Mouse (Mus musculus) intestine, postnatal 0 days (tissue): ENCODE data around the gene Zbtb20. TPM values are rescaled to one million over a fixed set of nuclear protein-coding genes. Genes with fewer than 3 reads are reported as not detected.

Experiments used
- ATAC-seq: fragments of 200-750 bp; cut with Nextera tagmentation; 2 replicates; pipeline ENCODE4 v1.8.0; 2017; ENCODE audit warnings: mild to moderate bottlenecking, moderate TSS enrichment, moderate library complexity
- H3K27ac ChIP-seq: fragments of 300-500 bp; sonication (generic); 2 replicates; pipeline ENCODE4 v1.5.1; 2014; ENCODE audit warnings: mild to moderate bottlenecking, low read depth, low read length, moderate library complexity
- H3K27me3 ChIP-seq: fragments of 300-500 bp; sonication (generic); replicated peaks from 2 replicates; pipeline ENCODE4 v1.6.1; 2014; ENCODE audit warnings: low read length, mixed read lengths; ENCODE audit not compliant: control insufficient read depth, insufficient read depth
- H3K36me3 ChIP-seq: fragments of 300-500 bp; sonication (generic); 2 replicates; pipeline ENCODE4 v1.6.1; 2014; ENCODE audit warnings: mild to moderate bottlenecking, moderate library complexity; ENCODE audit not compliant: control insufficient read depth, insufficient read depth
- H3K4me1 ChIP-seq: fragments of 300-500 bp; sonication (generic); replicated peaks from 2 replicates; pipeline ENCODE4 v1.6.1; 2014; ENCODE audit warnings: antibody characterized with exemption, low read length, mixed read lengths; ENCODE audit not compliant: control insufficient read depth, insufficient read depth
- H3K4me2 ChIP-seq: fragments of 300-500 bp; sonication (generic); replicated peaks from 2 replicates; pipeline ENCODE4 v1.6.1; 2014; ENCODE audit warnings: low read depth, mild to moderate bottlenecking, moderate library complexity
- H3K4me3 ChIP-seq: fragments of 300-500 bp; sonication (generic); 2 replicates; pipeline ENCODE4 v1.5.1; 2014; ENCODE audit warnings: low read depth, low read length
- H3K9ac ChIP-seq: fragments of 300-500 bp; sonication (generic); 2 replicates; pipeline ENCODE4 v1.6.1; 2014; ENCODE audit warnings: mild to moderate bottlenecking, low read depth, low read length
- H3K9me3 ChIP-seq: fragments of 300-500 bp; sonication (generic); 2 replicates; pipeline ENCODE4 v1.6.1; 2016; ENCODE audit warnings: mixed run types; ENCODE audit not compliant: control insufficient read depth
- CTCF ChIP-seq: sonication (generic); IDR thresholded peaks from 2 replicates; pipeline ENCODE4 v1.5.1; 2016; ENCODE audit warnings: low read depth, mild to moderate bottlenecking, control low read depth, antibody characterized with exemption, moderate library complexity
- WGBS: fragments of 180-500 bp; shearing (Covaris S2); extraction: QIAGEN DNeasy Blood & Tissue Kit; methylation state at CpG from one replicate; pipeline ENCODE4 v1.1.7; 2014; 5-methylcytosine and 5-hydroxymethylcytosine counted together
- polyA plus RNA-seq: library from polyadenylated mRNA; unstranded; fragments of >200 nt; fragmentation: Nextera tagmentation; extraction: Ambion mirVana; gene quantifications from 2 replicates; pipeline ENCODE4 v1.2.1, GENCODE M21; 2015

Zbtb20 gene
- polyA plus RNA-seq, 1 experiment from 2014 or later: 10.6 TPM

GRCm38 (mm10) chr16:43340712-43341111 lies 465.0 kb downstream of the Zbtb20 start:
- no peaks in the 10 kb centered on the region for H3K27me3 ChIP-seq
- no peak for TF ChIP-seq CTCF
- no peak overlapping the region for H3K27ac ChIP-seq

GRCm38 (mm10) chr16:43341916-43342455 lies 466.3 kb downstream of the Zbtb20 start:
- H3K4me2 ChIP-seq: no peak overlapping the region
- H3K4me3 ChIP-seq: no peak overlapping the region
- no peak for ATAC-seq
- no peak overlapping the region for H3K27ac ChIP-seq
- no peaks in the 10 kb centered on the region for H3K36me3 ChIP-seq
- no peaks in the 10 kb centered on the region for H3K9me3 ChIP-seq
- no peak for TF ChIP-seq CTCF
- no peaks in the 10 kb centered on the region for H3K27me3 ChIP-seq
- no peak overlapping the region for H3K9ac ChIP-seq
- no peaks in the 10 kb centered on the region for H3K4me1 ChIP-seq

More at GRCm38 (mm10) chr16:43340712-43341111, 465.0 kb downstream of the Zbtb20 start:
- Histone ChIP-seq H3K9ac (no peak overlapping the region), H3K4me2 (no peak overlapping the region), H3K4me3 (no peak overlapping the region), H3K36me3 (no peaks in the 10 kb centered on the region), H3K4me1 (no peaks in the 10 kb centered on the region), H3K9me3 (no peaks in the 10 kb centered on the region)
- no peak for ATAC-seq
- WGBS: 87% methylated on average over 4 of the region's 4 CpGs

- H3K27me3 ChIP-seq: no peaks in the 10 kb centered on the region
- no peaks in the 10 kb centered on the region for H3K36me3 ChIP-seq
- no peak overlapping the region for H3K4me2 ChIP-seq
- TF ChIP-seq CTCF: no peak
- H3K9me3 ChIP-seq: no peaks in the 10 kb centered on the region
- ATAC-seq: peak; percentile 75
- H3K4me3 ChIP-seq: no peak overlapping the region
- H3K27ac ChIP-seq: no peak overlapping the region
- no peaks in the 10 kb centered on the region for H3K4me1 ChIP-seq
- H3K9ac ChIP-seq: no peak overlapping the region
These were observed 470.4 kb downstream of the Zbtb20 start for GRCm38 (mm10) chr16:43346094-43346493.

- no peak overlapping the region for H3K4me3 ChIP-seq
- no peak for ATAC-seq
- H3K27ac ChIP-seq: no peak overlapping the region
- H3K4me2 ChIP-seq: no peak overlapping the region
- no peaks in the 10 kb centered on the region for H3K36me3 ChIP-seq
- WGBS: 87% methylated on average over 9 of the region's 9 CpGs
- H3K27me3 ChIP-seq: no peaks in the 10 kb centered on the region
- TF ChIP-seq CTCF: no peak
- no peaks in the 10 kb centered on the region for H3K4me1 ChIP-seq
- no peaks in the 10 kb centered on the region for H3K9me3 ChIP-seq
- no peak overlapping the region for H3K9ac ChIP-seq
These were observed 480.3 kb downstream of the Zbtb20 start for GRCm38 (mm10) chr16:43355776-43356645.

DNA sequence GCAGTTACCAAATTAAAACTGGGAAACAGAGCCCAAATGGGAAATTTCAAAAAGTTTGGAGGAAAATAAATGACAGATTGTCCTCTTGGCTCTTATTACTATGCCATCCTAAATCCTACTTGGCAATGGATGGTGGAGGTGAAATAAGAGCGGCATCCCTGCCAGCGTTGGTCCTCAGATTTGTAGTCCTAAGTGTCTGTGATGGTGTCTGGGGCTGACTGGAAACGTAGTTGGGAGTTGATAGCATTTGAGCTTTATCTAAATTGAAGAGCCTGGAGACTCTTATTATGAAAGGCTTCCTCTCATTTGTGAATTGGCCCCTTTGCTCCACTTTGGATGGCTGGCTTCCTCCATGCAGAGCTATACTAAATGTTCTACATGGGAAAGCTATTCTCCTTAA lies 483.9 kb downstream of the Zbtb20 start:
- WGBS: 80% methylated on average over 3 of the region's 3 CpGs
- no peaks in the 10 kb centered on the region for H3K36me3 ChIP-seq
- no peak overlapping the region for H3K27ac ChIP-seq
- no peak for ATAC-seq
- TF ChIP-seq CTCF: no peak
- H3K9me3 ChIP-seq: no peaks in the 10 kb centered on the region
- H3K4me1 ChIP-seq: 0 out of 2 replicates have a peak, but pooled peaks cover 3% of the 10 kb centered on the region
- no peak overlapping the region for H3K4me3 ChIP-seq
- H3K27me3 ChIP-seq: no peaks in the 10 kb centered on the region
- H3K9ac ChIP-seq: no peak overlapping the region
- H3K4me2 ChIP-seq: no peak overlapping the region

- Histone ChIP-seq H3K9ac (no peak overlapping the region), H3K4me2 (no peak overlapping the region), H3K4me3 (no peak overlapping the region), H3K9me3 (no peaks in the 10 kb centered on the region), H3K27me3 (no peaks in the 10 kb centered on the region), H3K4me1 (0 out of 2 replicates have a peak, but pooled peaks cover 3% of the 10 kb centered on the region), H3K36me3 (no peaks in the 10 kb centered on the region), H3K27ac (no peak overlapping the region)
- WGBS: 95% methylated on average over 2 of the region's 2 CpGs
- TF ChIP-seq CTCF: no peak
- no peak for ATAC-seq
These were observed 484.4 kb downstream of the Zbtb20 start for GRCm38 (mm10) chr16:43360112-43360511.
